Mouse (Mus musculus) limb, embryonic 10.5 days (tissue): ENCODE data around the gene Asb2. TPM values are rescaled to one million over a fixed set of nuclear protein-coding genes. Genes with fewer than 3 reads are reported as not detected.

Source experiments
- DNase-seq: peaks from one replicate; pipeline ENCODE4 v3.0.0-alpha.2; 2017; ENCODE audit warnings: low spot score
- H3K27ac ChIP-seq: fragments of 300-500 bp; sonication (generic); 2 replicates; pipeline ENCODE4 v1.5.1; 2016; ENCODE audit warnings: mild to moderate bottlenecking
- H3K27me3 ChIP-seq: fragments of 300-500 bp; sonication (generic); 2 replicates; pipeline ENCODE4 v1.6.1; 2016; ENCODE audit warnings: low read depth, mild to moderate bottlenecking; ENCODE audit not compliant: poor library complexity, severe bottlenecking
- H3K36me3 ChIP-seq: fragments of 300-500 bp; sonication (generic); 2 replicates; pipeline ENCODE4 v1.6.1; 2016; ENCODE audit warnings: mild to moderate bottlenecking, moderate library complexity
- H3K4me1 ChIP-seq: fragments of 300-500 bp; sonication (generic); 2 replicates; pipeline ENCODE4 v1.6.1; 2016
- H3K4me3 ChIP-seq: fragments of 300-500 bp; sonication (generic); 2 replicates; pipeline ENCODE4 v1.5.1; 2016; ENCODE audit warnings: mild to moderate bottlenecking, moderate library complexity
- H3K9me3 ChIP-seq: fragments of 300-500 bp; sonication (generic); replicated peaks from 2 replicates; pipeline ENCODE4 v1.6.1; 2016; ENCODE audit warnings: mild to moderate bottlenecking
- WGBS: fragments of 180-500 bp; shearing (Covaris S2); methylation state at CpG from one replicate; pipeline ENCODE4 v1.1.7; 2016; 5-methylcytosine and 5-hydroxymethylcytosine counted together
- polyA plus RNA-seq: library from polyadenylated mRNA; unstranded; fragments of >200 nt; fragmentation: Nextera tagmentation; extraction: Ambion mirVana; gene quantifications from 2 replicates; pipeline ENCODE4 v1.2.1, GENCODE M21; 2016

Asb2 gene
- polyA plus RNA-seq, 1 experiment from 2014 or later = 0.61 TPM

GRCm38 (mm10) chr12:103306720-103307119 is 49.1 kb downstream of the Asb2 start:
- Histone ChIP-seq H3K9me3 (no peaks in the 10 kb centered on the region), H3K4me3 (no peak overlapping the region), H3K27ac (no peak overlapping the region), H3K4me1 (no peaks in the 10 kb centered on the region), H3K27me3 (0 out of 2 replicates have a peak, but pooled peaks cover 6% of the 10 kb centered on the region), H3K36me3 (no peaks in the 10 kb centered on the region)
- WGBS = 25% methylated on average over 3 of the region's 3 CpGs
- DNase-seq = peak; percentile 76

DNA sequence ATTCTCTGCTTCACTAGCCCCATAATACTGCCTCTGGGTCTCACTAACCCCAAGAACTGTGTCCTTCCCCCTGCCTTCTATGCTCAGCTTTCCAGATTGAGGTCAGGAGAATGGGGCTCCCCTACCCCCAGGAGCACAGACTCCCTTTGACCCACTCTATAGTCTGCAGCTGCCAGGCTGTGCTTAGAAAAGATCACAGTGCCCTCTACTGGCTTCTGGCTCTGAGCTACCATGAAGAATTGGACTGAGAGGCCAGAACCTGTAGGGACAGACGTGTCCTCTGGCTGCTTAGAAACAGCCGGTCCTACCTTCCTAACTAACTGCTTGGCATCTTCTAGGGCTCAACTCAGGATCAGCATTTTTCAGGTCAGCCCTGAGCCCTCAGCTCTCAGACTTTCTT is 49.6 kb downstream of the Asb2 start:
- H3K27me3 ChIP-seq = 0 out of 2 replicates have a peak, but pooled peaks cover 6% of the 10 kb centered on the region
- WGBS = 46% methylated on average over 2 of the region's 2 CpGs

GRCm38 (mm10) chr12:103302960-103303359 is 52.8 kb downstream of the Asb2 start:
- 91% methylated on average over 1 of the region's 1 CpGs for WGBS
- Histone ChIP-seq H3K36me3 (no peaks in the 10 kb centered on the region), H3K4me1 (no peaks in the 10 kb centered on the region), H3K4me3 (no peak overlapping the region), H3K27ac (no peak overlapping the region), H3K9me3 (no peaks in the 10 kb centered on the region), H3K27me3 (0 out of 2 replicates have a peak, but pooled peaks cover 6% of the 10 kb centered on the region)
- DNase-seq = no peak

More for the DNA sequence above, 49.6 kb downstream of the Asb2 start:
- H3K27ac ChIP-seq = no peak overlapping the region
- H3K9me3 ChIP-seq = no peaks in the 10 kb centered on the region
- no peaks in the 10 kb centered on the region for H3K36me3 ChIP-seq
- DNase-seq = no peak
- no peaks in the 10 kb centered on the region for H3K4me1 ChIP-seq
- no peak overlapping the region for H3K4me3 ChIP-seq

GRCm38 (mm10) chr12:103301645-103302044 is 54.2 kb downstream of the Asb2 start:
- Histone ChIP-seq H3K4me3 (no peak overlapping the region), H3K27ac (no peak overlapping the region), H3K27me3 (0 out of 2 replicates have a peak, but pooled peaks cover 6% of the 10 kb centered on the region), H3K9me3 (no peaks in the 10 kb centered on the region), H3K4me1 (no peaks in the 10 kb centered on the region), H3K36me3 (no peaks in the 10 kb centered on the region)
- DNase-seq = peak; percentile 64
- WGBS = 52% methylated on average over 2 of the region's 2 CpGs

GRCm38 (mm10) chr12:103300493-103300892 is 55.3 kb downstream of the Asb2 start:
- WGBS = 49% methylated on average over 9 of the region's 9 CpGs
- no peaks in the 10 kb centered on the region for H3K9me3 ChIP-seq

GRCm38 (mm10) chr12:103296292-103296691 is 59.5 kb downstream of the Asb2 start:
- Histone ChIP-seq H3K9me3 (no peaks in the 10 kb centered on the region), H3K36me3 (no peaks in the 10 kb centered on the region), H3K27me3 (no peaks in the 10 kb centered on the region), H3K4me3 (no peak overlapping the region), H3K27ac (no peak overlapping the region), H3K4me1 (peaks cover 4% of the 10 kb centered on the region; the same call in 1 of the 2 replicates)
- 25% methylated on average over 4 of the region's 4 CpGs for WGBS
- DNase-seq = no peak

More at GRCm38 (mm10) chr12:103300493-103300892, 55.3 kb downstream of the Asb2 start:
- peaks cover 4% of the 10 kb centered on the region; the same call in 1 of the 2 replicates for H3K4me1 ChIP-seq
- H3K27me3 ChIP-seq = 0 out of 2 replicates have a peak, but pooled peaks cover 6% of the 10 kb centered on the region
- no peak overlapping the region for H3K27ac ChIP-seq
- no peak overlapping the region for H3K4me3 ChIP-seq
- no peaks in the 10 kb centered on the region for H3K36me3 ChIP-seq
- DNase-seq = no peak

DNA sequence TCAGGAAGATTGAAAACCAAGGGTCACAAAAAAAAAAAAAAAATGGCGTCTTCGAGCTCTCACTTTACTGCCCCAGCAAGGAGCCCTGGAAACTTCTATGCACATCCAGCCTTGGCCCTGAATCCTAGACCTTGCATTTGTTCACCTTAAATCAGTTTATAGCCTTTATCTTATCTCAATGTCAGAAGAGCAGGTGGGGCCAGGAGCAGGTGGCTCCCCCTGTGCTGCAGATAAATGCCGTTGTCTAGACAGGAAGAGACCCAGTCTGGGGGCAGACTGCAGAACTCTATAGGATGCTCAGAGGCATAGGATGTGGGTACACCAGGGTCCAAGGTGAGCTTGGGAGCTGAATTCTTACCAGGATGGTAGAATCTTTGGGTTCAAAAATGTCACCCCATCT is 63.4 kb downstream of the Asb2 start:
- H3K27ac ChIP-seq = no peak overlapping the region
- peaks cover 4% of the 10 kb centered on the region; the same call in 1 of the 2 replicates for H3K4me1 ChIP-seq
- no peak for DNase-seq
- H3K36me3 ChIP-seq = no peaks in the 10 kb centered on the region
- no peak overlapping the region for H3K4me3 ChIP-seq
- WGBS = 90% methylated on average over 3 of the region's 3 CpGs
- H3K27me3 ChIP-seq = no peaks in the 10 kb centered on the region
- H3K9me3 ChIP-seq = no peaks in the 10 kb centered on the region

GRCm38 (mm10) chr12:103287276-103287675 is 68.5 kb downstream of the Asb2 start:
- 72% methylated on average over 4 of the region's 4 CpGs for WGBS
- no peaks in the 10 kb centered on the region for H3K36me3 ChIP-seq
- H3K27ac ChIP-seq = no peak overlapping the region
- peaks cover 6% of the 10 kb centered on the region; the same call in 1 of the 2 replicates for H3K4me1 ChIP-seq
- no peaks in the 10 kb centered on the region for H3K9me3 ChIP-seq
- 0 out of 2 replicates have a peak, but pooled peaks cover 6% of the 10 kb centered on the region for H3K27me3 ChIP-seq
- no peak for DNase-seq
- H3K4me3 ChIP-seq = no peak overlapping the region

GRCm38 (mm10) chr12:103283411-103283810 is 72.4 kb downstream of the Asb2 start:
- Histone ChIP-seq H3K4me3 (no peak overlapping the region), H3K36me3 (no peaks in the 10 kb centered on the region)
- WGBS = 93% methylated on average over 3 of the region's 3 CpGs

GRCm38 (mm10) chr12:103282936-103283335 is 72.9 kb downstream of the Asb2 start:
- Histone ChIP-seq H3K4me3 (no peak overlapping the region), H3K4me1 (peaks cover 13% of the 10 kb centered on the region; the same call in 1 of the 2 replicates), H3K27me3 (0 out of 2 replicates have a peak, but pooled peaks cover 6% of the 10 kb centered on the region), H3K9me3 (no peaks in the 10 kb centered on the region), H3K36me3 (no peaks in the 10 kb centered on the region), H3K27ac (no peak overlapping the region)
- 74% methylated on average over 6 of the region's 6 CpGs for WGBS
- DNase-seq = no peak

More at GRCm38 (mm10) chr12:103283411-103283810, 72.4 kb downstream of the Asb2 start:
- DNase-seq = no peak
- Histone ChIP-seq H3K27me3 (0 out of 2 replicates have a peak, but pooled peaks cover 6% of the 10 kb centered on the region), H3K4me1 (peaks cover 13% of the 10 kb centered on the region; the same call in 1 of the 2 replicates), H3K9me3 (no peaks in the 10 kb centered on the region), H3K27ac (no peak overlapping the region)

- no peak overlapping the region for H3K4me3 ChIP-seq
- no peaks in the 10 kb centered on the region for H3K36me3 ChIP-seq
- H3K9me3 ChIP-seq = no peaks in the 10 kb centered on the region
- WGBS = 41% methylated on average over 4 of the region's 4 CpGs
- peaks cover 13% of the 10 kb centered on the region; the same call in 1 of the 2 replicates for H3K4me1 ChIP-seq
- H3K27me3 ChIP-seq = 0 out of 2 replicates have a peak, but pooled peaks cover 6% of the 10 kb centered on the region
- no peak for DNase-seq
- no peak overlapping the region for H3K27ac ChIP-seq
These were observed 73.9 kb downstream of the Asb2 start for GRCm38 (mm10) chr12:103281912-103282311.

GRCm38 (mm10) chr12:103281491-103281890 is 74.3 kb downstream of the Asb2 start:
- no peak overlapping the region for H3K27ac ChIP-seq
- H3K27me3 ChIP-seq = 0 out of 2 replicates have a peak, but pooled peaks cover 6% of the 10 kb centered on the region
- no peak overlapping the region for H3K4me3 ChIP-seq
- H3K9me3 ChIP-seq = no peaks in the 10 kb centered on the region
- H3K36me3 ChIP-seq = no peaks in the 10 kb centered on the region
- DNase-seq = no peak
- peaks cover 13% of the 10 kb centered on the region; the same call in 1 of the 2 replicates for H3K4me1 ChIP-seq
- 44% methylated on average over 2 of the region's 2 CpGs for WGBS

- Histone ChIP-seq H3K27me3 (no peaks in the 10 kb centered on the region), H3K36me3 (no peaks in the 10 kb centered on the region), H3K9me3 (no peaks in the 10 kb centered on the region), H3K4me3 (no peak overlapping the region), H3K27ac (no peak overlapping the region), H3K4me1 (peaks cover under 1% of the 10 kb centered on the region; the same call in 1 of the 2 replicates)
- 85% methylated on average over 4 of the region's 4 CpGs for WGBS
- no peak for DNase-seq
These were observed 79.4 kb downstream of the Asb2 start for GRCm38 (mm10) chr12:103276422-103276821.
